Mouse (Mus musculus) frontal cortex, adult 2 months (tissue): ENCODE measurements at regions not wholly inside any gene's neighbourhood (a gene's known extent, or its start where the extent isn't known, plus 50 kb on each side); places are given as distances from the start of the nearest gene placed in this dataset.

Source experiments
- DNase-seq, 2 experiments: peaks; one replicate each; pipeline ENCODE4 v3.0.0; 2022; ENCODE audit warnings: low spot score in 1 of 2; ENCODE audit errors: extremely low spot score in 1 of 2

GRCm38 (mm10) chr1:127152840-127153239, 52.0 kb upstream of the Mgat5 start:
- peak in 1 of 2 experiments; percentile 10 for DNase-seq

- no peak for DNase-seq
Measured at GRCm38 (mm10) chr1:127135521-127135920, 69.3 kb upstream of the Mgat5 start.

GRCm38 (mm10) chr1:127131871-127132270, 72.9 kb upstream of the Mgat5 start:
- DNase-seq = no peak

- DNase-seq = no peak
Measured at GRCm38 (mm10) chr1:127124862-127125261, 80.0 kb upstream of the Mgat5 start.

- DNase-seq = no peak
Measured at GRCm38 (mm10) chr1:127118019-127118418, 86.8 kb upstream of the Mgat5 start.

- peak; percentile 17 to 68 for DNase-seq
Measured at GRCm38 (mm10) chr1:127107485-127107884, 97.3 kb upstream of the Mgat5 start.

- DNase-seq = peak; percentile 37 to 73
Measured at GRCm38 (mm10) chr1:127105861-127106260, 99.0 kb upstream of the Mgat5 start.

GRCm38 (mm10) chr1:127103664-127104063, 101.2 kb upstream of the Mgat5 start:
- DNase-seq = no peak

- DNase-seq = no peak
Measured at GRCm38 (mm10) chr1:127098871-127099420, 105.9 kb upstream of the Mgat5 start.

- DNase-seq = no peak
Measured at GRCm38 (mm10) chr1:127087616-127088015, 117.2 kb upstream of the Mgat5 start.

GRCm38 (mm10) chr1:127085988-127086387, 118.8 kb upstream of the Mgat5 start:
- DNase-seq = no peak

GRCm38 (mm10) chr1:127083761-127084308, 121.0 kb upstream of the Mgat5 start:
- DNase-seq = no peak

- no peak for DNase-seq
Measured at GRCm38 (mm10) chr1:127079012-127079411, 125.8 kb upstream of the Mgat5 start.

GRCm38 (mm10) chr1:127062430-127062829, 142.4 kb upstream of the Mgat5 start:
- DNase-seq = peak; percentile 60 to 65

GRCm38 (mm10) chr1:127045711-127046420, 158.9 kb upstream of the Mgat5 start:
- no peak for DNase-seq

GRCm38 (mm10) chr1:127034748-127035147, 170.1 kb upstream of the Mgat5 start:
- no peak for DNase-seq

GRCm38 (mm10) chr1:127031563-127031962, 173.3 kb upstream of the Mgat5 start:
- no peak for DNase-seq

- no peak for DNase-seq
Measured at GRCm38 (mm10) chr1:127028872-127029497, 175.8 kb upstream of the Mgat5 start.

GRCm38 (mm10) chr1:127023100-127023499, 181.7 kb upstream of the Mgat5 start:
- DNase-seq = no peak

GRCm38 (mm10) chr1:127017698-127018097, 187.1 kb upstream of the Nckap5 start:
- DNase-seq = peak in 1 of 2 experiments; percentile 60

- no peak for DNase-seq
Measured at GRCm38 (mm10) chr1:127015894-127016245, 185.3 kb upstream of the Nckap5 start.
